Mouse (Mus musculus) kidney, adult 11 months (tissue): ENCODE measurements at regions not wholly inside any gene's neighbourhood (a gene's known extent, or its start where the extent isn't known, plus 50 kb on each side); places are given as distances from the start of the nearest gene placed in this dataset.
A peak's percentile ranks its signal among the peaks of the same experiment; 100 is the strongest.

Experiments used
- DNase-seq: peaks from one replicate; pipeline ENCODE4 v3.0.0; 2022

DNA sequence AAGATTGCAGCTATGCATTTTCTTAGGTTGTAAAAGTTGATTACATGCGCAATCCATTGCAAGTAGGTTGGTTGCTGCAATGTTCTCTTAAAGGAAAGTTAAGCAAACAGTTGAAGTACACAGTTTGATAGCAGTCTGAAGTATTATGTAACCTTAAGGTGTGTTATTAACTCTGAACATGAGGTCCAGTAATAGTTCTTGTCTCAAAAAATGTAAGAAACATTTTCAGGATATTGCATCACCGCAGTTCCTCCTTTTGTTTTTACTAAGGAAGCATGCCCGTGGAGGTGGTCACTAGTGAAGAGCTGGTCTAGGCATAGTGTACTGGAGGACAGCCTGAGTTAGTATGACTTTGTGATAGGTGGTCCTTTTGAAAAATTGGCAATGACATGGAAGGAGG lies 339.4 kb upstream of the Cldn34d start:
- no peak for DNase-seq

DNA sequence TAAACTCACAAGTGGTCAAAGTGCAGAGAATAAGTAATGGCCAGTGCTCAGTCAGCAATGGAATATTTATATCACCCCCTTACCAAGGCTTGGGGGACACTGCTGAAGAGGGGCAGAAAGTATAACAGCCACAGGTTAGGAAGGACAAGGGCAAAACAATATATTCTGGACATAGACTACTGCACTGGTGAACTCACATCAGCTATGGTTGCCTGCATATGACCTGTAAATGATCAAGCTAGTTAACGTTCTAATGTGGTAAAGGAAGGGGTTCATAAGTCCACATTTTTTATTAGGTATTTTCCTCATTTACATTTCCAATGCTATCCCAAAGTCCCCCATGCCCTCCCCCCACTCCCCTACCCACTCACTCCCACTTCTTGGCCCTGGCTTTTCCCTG lies 335.6 kb upstream of the Cldn34d start:
- peak; percentile 8 for DNase-seq
